Mouse (Mus musculus): ENCODE results near the gene Slc35d2.

- TF ChIP-seq CTCF (IDR thresholded peaks at IDR 0.05; ENCODE audit: low read depth): no peak
- no peak for TF ChIP-seq EP300 (IDR thresholded peaks at IDR 0.05; ENCODE audit: low read depth)
These were observed 75.2 kb downstream of the Slc35d2 start for GRCm38 (mm10) chr13:64053959-64054358.
